Mouse (Mus musculus): ENCODE measurements at regions not wholly inside any gene's neighbourhood (a gene's known extent, or its start where the extent isn't known, plus 50 kb on each side); places are given as distances from the start of the nearest gene placed in this dataset.
A peak's percentile ranks its signal among the peaks of the same experiment; 100 is the strongest.

GRCm38 (mm10) chr12:43843907-43844537, 366.1 kb downstream of the Dnajb9 start:
- no peak for DNase-seq (ENCODE audit: low read depth, low spot score)

GRCm38 (mm10) chr12:43831976-43832375, 378.1 kb downstream of the Dnajb9 start:
- DNase-seq (ENCODE audit: low read depth, low spot score) = no peak

GRCm38 (mm10) chr12:43828641-43829040, 381.5 kb downstream of the Dnajb9 start:
- no peak for DNase-seq (ENCODE audit: low read depth, low spot score)

GRCm38 (mm10) chr12:43827901-43828300, 382.2 kb downstream of the Dnajb9 start:
- DNase-seq (ENCODE audit: low read depth, low spot score) = no peak

- DNase-seq (ENCODE audit: low read depth, low spot score) = no peak
These were observed 382.8 kb downstream of the Dnajb9 start for GRCm38 (mm10) chr12:43827296-43827695.

GRCm38 (mm10) chr12:43813559-43813958, 396.6 kb downstream of the Dnajb9 start:
- peak; percentile 37 for DNase-seq (ENCODE audit: low read depth, low spot score)

GRCm38 (mm10) chr12:43772766-43773165, 437.4 kb downstream of the Dnajb9 start:
- no peak for DNase-seq (ENCODE audit: low read depth, low spot score)

- DNase-seq (ENCODE audit: low read depth, low spot score) = no peak
These were observed 448.0 kb downstream of the Dnajb9 start for GRCm38 (mm10) chr12:43762151-43762550.

Data from A20 (cell line).